Mouse (Mus musculus): ENCODE data around the gene Slx1b. TPM values are rescaled to one million over a fixed set of nuclear protein-coding genes. Genes with fewer than 3 reads are reported as not detected.
"Not testable (repeated sequence)": the region's sequence is repeated elsewhere in the genome, so short reads cannot be mapped to it uniquely, and the experiment has no call there.

Slx1b gene
- polyA plus RNA-seq (2017; shearing (Covaris generic)), result 10 to 100 TPM in 1 of 2 experiments, 1 to 10 TPM in 1; 9.7 to 10.0 TPM

DNA sequence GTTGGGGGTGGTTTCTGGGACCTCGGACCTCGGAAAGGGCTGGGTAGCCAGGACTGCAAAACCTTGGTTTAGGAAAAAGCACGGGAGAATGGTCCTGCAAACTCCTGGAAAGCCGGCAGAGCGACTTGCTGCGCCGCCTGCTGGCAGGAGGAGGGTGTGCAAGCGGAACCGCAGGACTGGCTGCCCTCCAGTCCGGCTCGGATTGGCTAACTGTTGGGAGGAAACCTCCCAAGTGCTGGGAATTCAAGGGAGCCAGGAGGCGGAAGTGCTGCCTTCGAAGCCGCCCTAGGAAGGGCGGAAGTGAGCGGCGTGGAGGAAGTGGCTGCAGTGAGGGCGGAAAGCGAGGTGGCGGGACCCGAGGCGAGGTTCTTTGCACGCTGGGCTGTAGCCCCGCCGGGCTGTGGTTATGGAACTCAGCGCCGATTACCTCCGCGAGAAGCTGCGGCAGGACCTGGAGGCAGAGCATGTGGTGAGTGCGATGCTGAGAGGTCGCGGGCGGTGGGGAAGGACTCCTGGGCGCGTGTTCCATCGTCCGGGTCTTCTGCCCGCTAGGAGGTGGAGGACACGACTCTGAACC, at the start of gene Slx1b:
TSS of gene Slx1b (minus strand) at position 154 of the 577 bp plus-strand sequence.
- ATAC-seq, result peak; percentile 77

DNA sequence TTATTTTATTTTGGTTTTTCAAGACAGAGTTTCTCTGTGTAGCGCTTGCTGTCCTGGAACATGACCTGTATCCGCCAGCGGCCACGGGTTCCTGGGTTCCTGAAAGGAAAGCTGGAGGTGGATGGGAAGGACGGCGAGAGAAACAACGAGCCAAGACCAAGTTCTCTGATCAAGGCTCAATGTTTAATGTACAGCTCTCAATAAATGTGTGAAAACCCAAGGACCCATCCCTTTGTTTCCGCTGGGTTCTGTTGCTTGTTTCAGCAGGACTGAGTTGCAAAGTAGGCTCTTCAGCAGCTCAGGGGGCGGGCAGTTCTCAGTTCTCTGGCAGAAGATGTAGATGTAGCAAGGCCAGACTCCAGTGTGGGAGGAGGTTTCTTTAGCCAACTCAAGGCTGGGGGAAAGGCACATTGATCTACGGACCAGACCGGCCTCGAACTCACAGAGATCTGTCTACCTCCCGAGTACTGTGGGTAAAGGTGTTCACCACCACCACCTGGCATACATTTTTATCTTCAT, 46.4 kb upstream of the Slx1b start:
- no peak for ATAC-seq

DNA sequence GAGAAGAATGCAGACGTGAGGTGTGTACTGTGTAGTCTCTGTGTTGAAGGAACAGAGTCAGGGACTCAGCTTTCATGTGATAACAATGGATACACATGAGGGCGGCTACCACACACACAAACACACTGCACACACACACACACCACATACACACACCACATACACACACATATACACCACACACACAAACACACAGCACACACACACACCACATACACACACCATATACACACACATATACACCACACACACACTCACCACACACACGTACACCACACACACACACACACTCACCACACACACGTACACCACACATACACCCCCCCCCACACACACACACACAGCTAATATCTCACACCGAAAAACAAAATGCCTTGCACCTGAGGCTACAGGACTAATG, 45.9 kb upstream of the Slx1b start:
- ATAC-seq, result no peak

DNA sequence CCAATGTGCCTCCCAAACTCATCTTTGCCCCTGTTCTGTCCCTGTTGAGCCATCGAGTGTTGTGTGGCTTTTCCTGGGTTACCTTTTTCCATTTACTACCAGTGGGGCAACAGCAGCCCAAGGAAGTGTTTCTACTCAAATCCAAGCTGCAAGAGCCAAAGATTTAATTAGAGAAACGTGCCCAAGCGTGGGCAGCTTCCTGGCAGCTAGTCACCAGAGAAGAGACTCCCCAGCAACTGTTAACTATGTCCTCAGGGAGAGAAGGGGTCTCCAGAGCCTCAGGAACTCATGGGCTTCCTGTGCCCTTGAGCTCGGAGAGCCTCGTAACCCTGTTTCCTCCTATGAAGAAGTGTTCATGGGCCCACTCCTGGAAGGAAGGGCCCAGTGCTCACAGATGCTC, 45.4 kb upstream of the Slx1b start:
- no peak for ATAC-seq

DNA sequence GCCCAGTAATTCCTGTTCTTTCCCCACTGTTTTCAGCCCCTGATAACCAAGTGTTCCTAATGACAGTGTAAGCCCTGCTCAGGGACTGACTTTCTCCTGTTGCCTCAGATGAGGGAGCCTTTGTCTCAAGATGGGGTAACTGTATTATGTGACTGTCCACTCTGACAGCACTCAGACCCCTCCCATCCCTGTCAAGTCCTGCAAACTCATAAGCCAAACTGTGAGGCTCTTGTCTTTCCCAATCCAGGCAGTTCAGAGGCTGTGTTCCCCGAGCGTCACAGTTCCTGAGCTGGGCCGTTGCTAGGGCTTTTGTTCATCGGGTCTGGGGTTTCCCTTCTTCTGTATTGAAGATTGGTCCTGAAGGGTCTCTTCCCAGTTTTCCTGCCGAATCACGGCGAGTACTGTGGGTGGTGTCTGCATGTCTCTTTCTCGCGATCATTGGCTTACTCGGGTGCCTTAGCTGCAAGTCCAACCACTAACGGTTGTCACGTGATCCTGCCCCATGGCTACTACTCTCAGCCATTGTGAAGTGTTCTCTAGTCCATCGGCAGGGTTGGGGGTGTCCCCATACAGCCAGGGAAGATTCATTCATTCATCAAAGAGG, 44.6 kb upstream of the Slx1b start:
- ATAC-seq, result no peak

DNA sequence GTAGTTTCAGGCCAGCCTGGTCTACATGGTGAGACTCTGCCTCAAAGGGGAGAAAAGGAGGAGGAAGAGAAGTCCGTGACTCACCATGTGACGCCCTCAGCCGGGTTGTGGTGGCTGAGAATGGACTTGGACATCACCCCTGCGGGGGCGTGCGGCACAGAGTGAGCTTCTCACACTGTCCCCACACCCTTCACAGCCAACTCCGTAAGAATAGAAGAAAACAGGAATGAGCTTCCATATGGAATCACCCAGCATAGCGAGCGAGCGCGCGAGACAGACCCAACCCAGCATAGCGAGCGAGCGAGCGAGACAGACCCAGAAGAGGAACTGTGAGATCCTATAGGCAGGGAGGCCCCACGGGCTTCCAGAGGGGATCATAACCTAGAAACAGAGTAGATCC, 44.0 kb upstream of the Slx1b start:
- ATAC-seq, result no peak

DNA sequence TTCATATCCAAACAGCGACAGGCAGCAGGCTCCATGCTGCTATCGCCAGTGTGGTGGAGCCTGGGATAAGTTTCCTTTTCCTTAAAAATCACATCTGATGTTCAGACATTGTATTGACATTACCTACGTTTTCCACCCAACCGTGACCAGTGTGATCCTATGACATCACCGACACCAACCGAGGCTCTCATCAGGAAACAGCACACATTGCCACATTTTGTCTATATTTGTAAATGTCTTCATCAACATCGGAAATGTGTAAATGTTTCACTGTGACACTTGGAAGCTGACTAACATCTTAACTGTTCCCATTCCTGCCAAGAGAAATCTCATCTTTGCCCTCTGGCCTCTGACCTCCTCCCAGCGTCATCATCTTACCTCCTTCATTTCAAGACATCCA, 40.5 kb upstream of the Slx1b start:
- ATAC-seq, result no peak

DNA sequence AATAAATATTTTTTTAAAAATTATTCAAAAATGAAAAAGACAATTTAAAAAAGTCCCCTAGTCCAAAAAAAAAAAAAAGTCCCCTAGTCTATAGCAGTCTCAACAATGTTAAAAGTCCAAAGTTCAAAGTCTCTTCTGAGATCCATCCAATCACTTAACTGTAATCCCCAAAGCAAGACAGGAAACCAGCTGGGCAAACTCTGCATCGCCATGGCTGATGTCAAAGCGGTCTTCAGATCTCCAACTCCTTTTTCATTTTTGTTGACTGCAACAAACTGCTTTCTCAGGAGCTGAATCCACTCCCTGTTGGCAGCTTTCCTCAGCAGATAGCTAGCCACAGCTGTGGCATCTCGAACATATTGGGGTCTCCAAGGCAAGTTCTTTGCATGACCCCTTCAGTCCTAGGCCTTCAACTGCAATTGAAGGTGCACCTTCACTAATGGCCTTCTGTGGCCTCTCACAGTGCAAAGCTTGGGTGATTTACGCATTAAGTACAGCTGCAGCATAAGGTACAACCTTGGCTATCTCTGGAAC, 34.7 kb upstream of the Slx1b start:
- not testable (repeated sequence) for ATAC-seq

DNA sequence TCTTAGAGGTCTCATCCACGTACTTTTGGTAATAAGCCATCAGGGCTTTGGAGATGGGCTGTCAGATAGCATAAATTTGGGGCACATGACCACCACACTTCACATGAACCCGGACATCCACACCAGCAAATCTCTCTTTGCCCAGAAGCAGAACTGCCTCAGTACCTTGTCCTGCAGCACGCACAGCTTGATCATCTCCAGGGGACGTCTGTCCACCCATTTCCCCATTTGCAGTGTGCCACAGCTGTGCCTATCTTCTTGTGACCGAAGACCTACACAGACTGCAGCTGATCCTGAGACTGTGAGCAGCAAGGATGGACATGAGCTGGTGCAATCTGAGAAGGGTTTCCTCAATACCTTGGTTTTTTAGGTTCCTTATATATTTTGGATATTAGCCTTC, 30.1 kb upstream of the Slx1b start:
- no peak for ATAC-seq

DNA sequence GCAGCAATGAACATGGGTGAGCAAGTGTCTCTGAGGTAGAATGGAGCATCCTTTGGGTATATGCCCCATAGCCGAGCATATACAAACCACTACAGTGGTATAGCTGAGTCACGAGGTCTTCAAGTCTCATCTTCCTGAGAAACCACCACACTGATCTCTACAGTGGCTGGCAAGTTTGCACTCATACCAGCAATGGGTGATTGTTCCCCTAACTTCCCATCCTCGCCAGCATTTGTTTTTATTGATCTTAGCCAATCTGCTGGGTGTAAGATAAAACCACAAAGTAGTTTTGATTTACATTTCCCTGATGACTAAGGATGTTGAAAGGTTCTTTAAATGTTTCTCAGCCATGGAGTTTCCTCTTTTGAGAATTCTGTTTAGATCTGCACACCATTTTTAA, 29.5 kb upstream of the Slx1b start:
- ATAC-seq, result no peak

DNA sequence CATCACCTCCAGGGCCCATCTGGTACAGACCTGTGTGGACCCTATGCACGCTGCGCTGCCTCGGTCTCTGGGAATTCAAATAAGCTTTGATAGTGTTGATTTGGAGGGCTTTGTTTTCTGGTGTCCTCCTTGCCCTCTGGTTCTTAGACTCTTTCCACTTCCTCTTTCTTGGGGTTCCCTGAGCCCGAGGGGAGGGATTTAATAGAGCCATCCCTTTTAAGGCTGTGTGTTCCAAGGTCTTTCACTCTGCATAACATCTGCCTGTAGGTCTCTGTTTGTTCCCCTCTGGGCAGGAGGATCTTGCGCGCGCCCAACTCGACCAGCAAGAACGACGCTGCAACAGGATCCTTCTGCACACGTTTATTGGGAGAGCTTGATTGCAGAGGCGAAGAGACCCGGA, 26.1 kb upstream of the Slx1b start:
- ATAC-seq, result no peak

DNA sequence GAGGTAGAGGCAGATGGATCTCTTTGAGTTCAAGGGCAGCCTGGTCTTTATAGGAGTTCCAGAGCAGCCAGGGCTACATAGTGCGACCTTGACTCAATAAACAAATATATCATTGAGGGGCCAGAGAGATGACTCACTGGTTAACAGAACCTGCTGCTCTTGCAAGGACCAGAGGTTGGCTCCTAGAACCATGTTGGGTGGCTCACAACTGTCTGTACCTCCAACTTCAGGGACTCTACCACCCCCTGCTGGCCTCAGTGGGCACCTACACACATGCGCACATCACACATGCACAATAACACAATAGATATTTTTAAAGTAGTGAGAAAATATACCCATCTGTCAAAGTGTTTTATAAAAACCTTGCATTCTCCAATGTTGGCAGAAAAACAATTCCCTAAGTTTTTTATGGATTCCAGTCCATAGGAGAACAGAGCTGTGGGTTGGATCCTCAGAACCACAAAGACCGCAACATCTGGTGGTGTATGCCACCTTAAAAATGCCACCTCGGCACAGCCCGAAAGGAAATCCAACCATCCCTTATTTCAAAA, 23.3 kb upstream of the Slx1b start:
- no peak for ATAC-seq

DNA sequence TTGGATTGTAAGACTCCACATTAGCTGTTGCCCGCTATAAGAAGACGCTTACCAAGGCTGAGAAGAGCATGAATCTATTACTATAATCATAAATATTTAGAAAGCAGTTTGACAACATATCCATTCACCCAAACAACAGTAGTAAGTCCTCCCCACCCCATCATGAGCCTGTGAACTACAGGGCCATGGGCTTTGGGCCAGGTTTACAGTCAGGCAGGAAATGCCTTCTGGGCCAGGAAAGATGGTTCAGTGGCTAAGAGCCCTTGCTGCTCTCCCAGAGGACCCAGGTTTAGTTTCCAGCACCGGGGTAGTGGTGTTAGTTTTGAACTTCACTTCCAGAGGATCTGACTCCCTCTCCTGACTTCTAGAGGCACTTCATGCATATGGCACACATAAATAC, 22.0 kb upstream of the Slx1b start:
- ATAC-seq, result no peak

DNA sequence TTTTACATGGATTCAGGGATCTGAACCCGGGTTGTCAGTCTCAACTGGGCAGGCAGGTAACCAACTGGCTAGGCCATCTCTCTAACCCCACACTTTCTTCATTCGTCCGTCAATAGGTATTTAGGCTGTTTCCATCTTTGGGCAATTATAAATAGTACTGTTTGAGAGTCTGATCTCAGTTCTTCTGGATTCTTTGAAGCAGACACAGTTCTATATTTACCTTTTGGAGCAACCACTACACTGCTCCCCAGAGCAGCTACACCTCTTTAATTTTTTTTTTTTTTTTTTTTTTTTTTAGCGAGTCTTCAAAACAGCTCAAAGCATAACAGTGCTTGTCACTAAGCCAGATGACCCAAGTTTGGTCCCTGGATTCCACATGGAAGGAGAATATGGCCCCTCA, 20.1 kb upstream of the Slx1b start:
- ATAC-seq, result no peak

DNA sequence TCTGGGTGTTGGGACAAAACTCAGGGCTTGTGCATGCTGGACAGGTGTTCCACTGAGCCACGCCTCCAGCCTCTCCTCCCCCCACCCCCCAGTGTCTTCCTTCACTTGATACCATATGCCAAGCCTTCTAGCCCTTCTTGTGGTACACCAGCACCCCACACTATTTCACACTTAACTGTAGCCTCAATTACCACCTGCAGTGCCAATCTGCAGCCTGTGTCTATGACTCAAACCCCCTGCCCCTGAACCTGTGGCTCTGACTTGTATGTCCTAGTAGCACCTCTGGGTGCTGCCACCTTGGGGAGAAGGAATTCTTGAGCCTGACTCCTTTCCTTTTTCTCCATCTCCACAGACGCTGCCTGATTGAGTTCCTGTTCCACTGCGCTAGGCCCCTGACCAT, 16.3 kb upstream of the Slx1b start:
- no peak for ATAC-seq

DNA sequence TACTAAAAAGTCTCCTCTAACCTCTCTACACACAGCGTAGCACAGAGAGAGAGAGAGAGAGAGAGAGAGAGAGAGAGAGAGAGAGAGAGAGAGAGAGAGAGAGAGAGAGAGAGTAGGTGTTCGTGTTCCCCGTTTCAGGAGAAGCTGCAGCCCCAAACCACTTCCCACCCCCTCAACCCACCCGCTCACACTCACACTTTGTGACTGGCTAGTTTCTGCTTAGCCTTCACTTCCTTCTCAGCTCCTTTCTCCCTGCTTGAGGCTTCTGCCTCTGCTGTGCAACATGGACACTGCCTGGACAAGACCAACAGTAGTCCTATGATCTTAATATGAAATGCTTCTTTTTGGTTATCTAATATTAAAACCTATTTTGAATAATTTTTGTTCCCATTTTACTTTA, 14.7 kb upstream of the Slx1b start:
- ATAC-seq, result no peak

DNA sequence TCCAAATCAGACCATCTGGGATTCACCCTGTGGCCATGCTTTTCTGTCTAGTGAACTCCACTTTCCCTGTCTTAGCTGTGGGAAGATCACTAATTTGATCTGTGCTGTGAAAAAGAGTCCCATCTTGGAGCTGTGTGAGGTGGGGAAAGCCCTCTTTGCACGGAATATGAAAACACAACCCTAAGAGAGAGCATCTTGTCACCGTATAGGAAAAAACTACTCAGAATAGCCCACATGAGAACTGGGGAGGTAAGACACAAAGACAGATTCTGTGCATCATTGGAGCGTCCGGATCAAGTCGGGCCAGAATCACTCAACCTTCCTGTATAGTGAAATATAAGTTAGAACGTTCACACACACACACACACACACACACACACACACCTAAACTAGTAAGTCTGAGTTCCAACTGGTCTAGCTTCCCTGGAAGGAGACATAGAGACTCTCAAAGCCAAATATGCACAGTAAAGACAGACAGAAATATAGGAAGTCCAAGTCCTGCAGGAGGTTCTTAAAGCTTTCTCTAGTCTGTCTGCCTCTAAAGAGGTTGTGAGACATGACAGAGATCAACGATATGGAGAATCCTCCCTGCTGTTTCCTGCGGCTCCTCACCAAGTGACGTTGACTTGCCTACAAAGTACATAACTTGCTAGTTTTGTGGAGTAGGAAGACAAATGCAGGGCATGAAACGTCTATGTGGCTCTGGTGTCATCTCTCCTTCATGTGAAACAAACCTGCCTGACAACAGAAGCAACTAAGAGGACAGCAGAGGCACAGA, 12.8 kb upstream of the Slx1b start:
- no peak for ATAC-seq

DNA sequence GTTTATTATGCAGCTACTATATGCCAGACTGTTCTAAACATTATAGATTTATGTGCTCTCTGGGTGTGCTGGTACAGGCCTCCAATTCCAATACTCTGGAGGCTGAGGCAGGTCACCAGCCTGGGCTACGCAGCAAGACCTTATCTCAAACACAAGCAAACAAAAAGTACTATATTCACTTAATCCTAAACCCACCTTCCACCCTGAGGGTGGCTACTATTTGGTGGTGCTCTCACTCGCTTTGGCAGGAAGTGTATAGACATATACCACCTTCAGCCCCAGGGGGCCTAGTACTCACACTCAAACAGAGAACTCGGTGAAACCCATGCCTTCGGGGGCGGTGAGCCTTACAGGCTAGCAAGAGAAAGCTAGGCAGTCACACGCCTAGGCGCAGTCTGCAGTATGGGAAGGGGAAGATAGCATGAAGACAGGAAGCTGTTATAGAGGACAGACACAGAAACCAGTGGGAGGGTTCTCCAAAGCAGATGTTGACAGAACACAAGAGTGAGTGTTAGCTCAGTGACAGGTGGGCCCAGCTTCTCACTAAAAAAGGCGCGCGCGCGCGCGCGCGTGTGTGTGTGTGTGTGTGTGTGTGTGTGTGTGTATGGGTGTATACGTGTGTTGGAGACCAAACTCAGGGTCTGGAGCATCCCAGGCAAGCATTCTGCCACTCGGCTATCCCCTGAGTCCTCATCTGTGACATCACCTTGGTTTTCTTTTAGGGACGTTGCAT, 12.0 kb upstream of the Slx1b start, which contains the start of gene Coro1a:
TSS of gene Coro1a (minus strand) at position 346 of the 733 bp plus-strand sequence.
- peak; percentile 41 for ATAC-seq

DNA sequence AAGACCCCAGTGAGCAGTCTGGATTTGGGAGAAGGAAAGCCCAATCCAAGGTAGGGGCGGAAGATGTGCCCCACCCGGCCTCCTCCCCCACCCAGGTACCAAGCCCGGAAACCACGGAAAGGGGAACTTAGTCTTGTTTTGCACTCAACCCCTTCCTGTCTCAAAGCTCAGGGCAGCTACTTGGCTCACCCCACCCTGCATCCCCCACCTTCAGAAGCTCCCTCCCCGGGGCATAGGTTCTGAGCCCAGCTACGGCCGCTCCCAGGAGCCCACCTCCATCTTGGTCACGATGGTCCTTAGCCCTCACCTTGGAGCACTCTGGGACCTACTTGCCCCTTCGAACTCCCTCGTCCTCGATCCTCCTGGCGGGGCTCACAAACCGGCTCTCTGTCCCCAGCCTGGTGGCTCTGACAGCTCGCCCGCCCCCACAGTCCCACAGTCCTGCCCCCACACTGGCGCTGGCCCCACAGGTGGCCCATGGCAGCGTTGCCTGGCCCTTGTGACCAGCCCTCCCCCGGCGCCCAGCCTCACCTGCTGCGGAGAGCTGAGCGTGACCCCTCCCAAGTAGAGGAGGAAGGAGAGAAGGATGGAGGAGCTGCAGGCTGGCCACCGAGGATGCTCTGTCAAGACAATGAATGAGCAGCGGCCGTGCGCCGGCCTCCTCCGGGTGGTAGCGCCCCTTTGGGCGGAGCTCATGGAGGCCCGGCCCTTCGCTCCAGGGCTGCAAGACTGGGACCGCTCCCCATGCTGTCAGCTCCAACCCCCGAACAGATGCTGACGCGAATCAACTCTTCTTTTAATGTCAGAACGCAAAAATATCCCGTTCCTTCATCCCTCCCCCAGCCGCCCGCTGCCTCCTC, 8.8 kb upstream of the Slx1b start:
- peak; percentile 51 for ATAC-seq

DNA sequence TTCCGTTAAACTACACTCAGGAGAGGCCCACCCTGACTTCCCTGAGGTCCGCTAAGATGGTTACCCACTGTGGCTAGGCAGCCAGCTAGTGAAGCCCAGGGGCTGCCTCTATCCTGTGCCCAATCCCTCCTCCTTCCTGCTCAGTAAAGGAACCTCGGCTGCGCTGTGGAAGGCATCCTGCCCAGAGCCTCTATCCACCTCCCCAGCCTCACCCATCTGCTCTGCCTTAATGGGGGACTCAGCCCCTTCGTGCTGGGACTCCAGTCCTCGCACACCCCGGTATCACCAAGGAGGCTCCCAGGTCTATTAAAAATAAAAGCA, 8.1 kb upstream of the Slx1b start:
- ATAC-seq, result no peak

DNA sequence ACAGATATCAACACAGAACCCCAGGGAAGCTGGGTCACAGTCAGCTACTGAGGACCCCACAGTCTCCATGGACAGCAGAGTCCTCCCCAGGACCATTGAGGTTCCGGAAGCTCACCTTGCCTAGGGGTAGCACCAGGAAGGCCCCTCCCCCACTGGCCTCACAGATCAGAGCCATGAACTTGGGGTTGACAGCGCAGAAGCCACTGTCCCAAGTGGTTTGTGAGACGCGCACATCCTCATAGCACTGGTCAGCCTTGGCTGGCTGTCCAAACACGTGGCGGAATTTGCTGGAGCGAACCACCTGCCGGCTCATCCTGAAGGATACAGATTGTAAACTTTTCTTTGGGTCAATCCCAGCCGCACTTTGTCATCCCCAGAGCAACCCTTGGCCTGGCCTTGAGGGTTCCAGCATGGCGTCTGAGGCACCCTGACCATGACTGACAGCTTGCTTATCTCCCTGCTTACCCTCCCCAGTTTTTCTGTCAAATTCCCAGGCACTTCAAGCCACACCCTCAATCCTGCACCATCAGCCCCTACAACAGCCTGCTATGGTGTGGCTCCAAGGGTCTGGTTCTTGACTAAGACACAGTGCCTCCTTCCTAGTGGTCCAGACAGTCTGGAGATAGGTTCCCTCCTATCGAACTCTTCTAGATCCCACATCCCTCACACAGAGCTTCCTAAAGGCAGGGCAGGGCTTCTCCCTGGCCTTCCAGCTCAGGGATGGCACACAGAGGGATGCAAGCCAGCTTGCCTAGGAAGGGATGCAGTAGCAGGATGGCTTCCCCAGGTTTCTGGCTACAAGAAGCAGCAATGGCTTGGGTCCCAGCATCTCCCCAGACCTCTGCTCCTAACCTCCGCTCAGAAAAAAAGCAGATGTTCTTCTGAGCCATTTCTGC, 7.5 kb upstream of the Slx1b start:
- no peak for ATAC-seq
